ENCODE assay signal across 8 mouse cellular contexts in the genomic region with DNA sequence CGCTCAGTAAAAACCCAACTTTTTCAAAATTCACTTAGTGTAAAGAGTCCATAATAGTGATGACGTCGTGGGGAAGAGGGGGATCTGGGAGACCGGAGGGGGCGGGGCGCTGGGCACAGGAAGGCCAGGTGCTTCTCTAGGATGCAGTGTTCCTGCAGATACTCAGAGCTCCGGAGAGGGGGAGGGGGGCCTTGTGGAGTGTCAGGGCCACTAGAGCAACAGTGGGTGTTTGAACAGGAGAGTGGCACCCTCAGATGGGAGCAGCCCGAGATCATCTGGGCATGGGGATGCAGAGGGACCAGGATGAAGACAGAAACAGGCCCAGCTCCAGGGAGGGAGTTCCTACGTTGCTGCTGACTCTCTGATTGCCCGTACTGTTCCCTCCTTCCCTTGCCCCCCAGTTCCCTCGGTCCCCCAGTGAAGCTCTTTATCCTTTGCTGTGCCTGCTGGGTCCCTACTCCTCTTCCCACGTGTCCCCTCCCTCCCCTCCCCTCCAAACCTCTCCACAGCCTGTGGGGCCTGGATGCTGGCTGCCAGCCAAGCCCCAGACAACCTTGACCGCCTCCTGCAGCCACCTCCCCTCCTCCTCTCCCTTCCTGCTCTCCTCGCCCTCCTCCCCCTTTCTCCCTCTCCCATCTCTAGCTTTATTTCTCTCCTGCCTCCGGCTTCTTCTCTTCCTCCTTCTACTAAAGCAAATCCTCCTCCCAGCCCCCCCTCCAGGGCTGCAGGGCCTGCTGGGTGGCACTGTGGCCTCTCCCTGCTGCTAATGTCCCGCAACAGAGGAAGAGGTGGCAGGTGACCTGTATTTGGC. TPM values are rescaled to one million over a fixed set of nuclear protein-coding genes. Genes with fewer than 3 reads are reported as not detected.
DNase-seq lines count a peak whose midpoint lies in the region; ATAC-seq and TF ChIP-seq lines count a peak whose summit lies in the region.

No protein-coding gene starts in this region.

- H3K4me3 ChIP-seq in liver, postnatal 0 days (ENCODE audit: low read depth, low read length), result no peak overlapping the region
- no peak overlapping the region for H3K4me3 ChIP-seq in kidney, postnatal 0 days (replicated peaks; ENCODE audit: low read depth, low read length)
- H3K4me3 ChIP-seq in midbrain, embryonic 13.5 days (replicated peaks), result no peak overlapping the region

- H3K4me1 ChIP-seq in liver, postnatal 0 days (ENCODE audit: insufficient read depth), result peaks cover 36% of the 10 kb centered on the region
- H3K4me1 ChIP-seq in kidney, postnatal 0 days (replicated peaks; ENCODE audit: insufficient read depth, low read length), result peaks cover 37% of the 10 kb centered on the region
- peaks cover 79% of the 10 kb centered on the region for H3K4me1 ChIP-seq in midbrain, embryonic 13.5 days (replicated peaks)

- no peak for TF ChIP-seq EP300 in liver, postnatal 0 days (IDR thresholded peaks at IDR 0.05; ENCODE audit: low read depth)

- peak; percentile 69 for DNase-seq in liver
- DNase-seq in liver, postnatal 0 days, result no peak
- DNase-seq in forelimb bud, embryonic 11.5 days (ENCODE audit: low read depth, low spot score), result peak; percentile 65
- DNase-seq in kidney, postnatal 0 days (ENCODE audit: low spot score), result peak; percentile 87
- no peak for DNase-seq in natural killer cell, adult 2 months (ENCODE audit: low spot score in 2 of 2)
- DNase-seq in layer of hippocampus, adult 8-10 months (ENCODE audit: low spot score in 2 of 2), result no peak
- no peak for DNase-seq in cerebellum, postnatal 36 days

- no peaks in the 10 kb centered on the region for H3K9me3 ChIP-seq in liver, postnatal 0 days (ENCODE audit: low read length)
- H3K9me3 ChIP-seq in kidney, postnatal 0 days (replicated peaks; ENCODE audit: low read length), result no peaks in the 10 kb centered on the region
- H3K9me3 ChIP-seq in midbrain, embryonic 13.5 days, result no peaks in the 10 kb centered on the region

- H3K27ac ChIP-seq in liver, postnatal 0 days (ENCODE audit: low read depth), result no peak overlapping the region
- peak overlapping the region; percentile 72 for H3K27ac ChIP-seq in kidney, postnatal 0 days
- H3K27ac ChIP-seq in midbrain, embryonic 13.5 days, result peak overlapping the region; percentile 84

- 26% methylated on average over 15 of the region's 16 CpGs for WGBS in liver, postnatal 0 days (ENCODE audit: insufficient replicate concordance)
- 9% methylated on average over 15 of the region's 16 CpGs for WGBS in kidney, postnatal 0 days
- WGBS in midbrain, embryonic 13.5 days, result 7% methylated on average over 16 of the region's 16 CpGs

- no peak overlapping the region for H3K9ac ChIP-seq in liver, postnatal 0 days (replicated peaks)
- H3K9ac ChIP-seq in kidney, postnatal 0 days (ENCODE audit: low read depth, low read length), result no peak overlapping the region
- peak overlapping the region; percentile 28; the same call in 1 of the 2 replicates for H3K9ac ChIP-seq in midbrain, embryonic 13.5 days (replicated peaks)

- no peak for ATAC-seq in liver, postnatal 0 days
- ATAC-seq in kidney, postnatal 0 days (replicated peaks; ENCODE audit: low FRiP score, low read depth), result no peak; the same call in 1 of the 2 replicates
- peak; percentile 0 for ATAC-seq in midbrain, embryonic 13.5 days

- no peaks in the 10 kb centered on the region for H3K27me3 ChIP-seq in liver, postnatal 0 days (ENCODE audit: insufficient read depth, low read length)
- H3K27me3 ChIP-seq in kidney, postnatal 0 days (ENCODE audit: insufficient read depth, low read length), result no peaks in the 10 kb centered on the region
- peaks cover 71% of the 10 kb centered on the region for H3K27me3 ChIP-seq in midbrain, embryonic 13.5 days

- no peak overlapping the region for H3K4me2 ChIP-seq in liver, postnatal 0 days (ENCODE audit: low read depth, low read length)
- peak overlapping the region; percentile 16; the same call in 1 of the 2 replicates for H3K4me2 ChIP-seq in kidney, postnatal 0 days (ENCODE audit: low read length)
- H3K4me2 ChIP-seq in midbrain, embryonic 13.5 days (replicated peaks), result peak overlapping the region; percentile 34

- no peak for TF ChIP-seq CTCF in liver, postnatal 0 days (IDR thresholded peaks at IDR 0.05; ENCODE audit: low read depth)
- no peak for TF ChIP-seq CTCF in kidney, postnatal 0 days (IDR thresholded peaks at IDR 0.05; ENCODE audit: low read depth)

- H3K36me3 ChIP-seq in liver, postnatal 0 days (replicated peaks; ENCODE audit: insufficient read depth, low read length), result peaks cover 25% of the 10 kb centered on the region
- peaks cover 19% of the 10 kb centered on the region; the same call in 1 of the 2 replicates for H3K36me3 ChIP-seq in kidney, postnatal 0 days (ENCODE audit: insufficient read depth, low read length)
- peaks cover 29% of the 10 kb centered on the region for H3K36me3 ChIP-seq in midbrain, embryonic 13.5 days

RNA-seq across cellular contexts. Expression of gene Tle2, which starts 5.8 kb away (rescaled TPM):
- 1.2 and 2.2 TPM in 2 replicates for polyA plus RNA-seq in liver, postnatal 0 days (2015; fragmentation: Nextera tagmentation; extraction: Ambion mirVana)
- 29.2 and 30.8 TPM in 2 replicates for polyA plus RNA-seq in kidney, postnatal 0 days (2015; fragmentation: Nextera tagmentation; extraction: Ambion mirVana)
- polyA plus RNA-seq in midbrain, embryonic 13.5 days (2015; fragmentation: Nextera tagmentation; extraction: Ambion mirVana), result 23.6 and 26.2 TPM in 2 replicates
- total RNA-seq in layer of hippocampus, adult 8-10 months (2022), result 10 to 100 TPM; 34.5 to 59.9 (median 38.5) TPM

RNA-seq across cellular contexts. Expression of gene Aes, which starts 9.3 kb away (rescaled TPM):
- 256 and 266 TPM in 2 replicates for polyA plus RNA-seq in liver, postnatal 0 days (2015; fragmentation: Nextera tagmentation; extraction: Ambion mirVana)
- polyA plus RNA-seq in kidney, postnatal 0 days (2015; fragmentation: Nextera tagmentation; extraction: Ambion mirVana), result 566 and 582 TPM in 2 replicates
- 451 and 572 TPM in 2 replicates for polyA plus RNA-seq in midbrain, embryonic 13.5 days (2015; fragmentation: Nextera tagmentation; extraction: Ambion mirVana)
- 100 to 1,000 TPM; 659 to 695 (median 670) TPM for total RNA-seq in layer of hippocampus, adult 8-10 months (2022)

RNA-seq across cellular contexts. Expression of gene Gna11, which starts 23.6 kb away (rescaled TPM):
- polyA plus RNA-seq in liver, postnatal 0 days (2015; fragmentation: Nextera tagmentation; extraction: Ambion mirVana), result 18.3 and 19.2 TPM in 2 replicates
- polyA plus RNA-seq in kidney, postnatal 0 days (2015; fragmentation: Nextera tagmentation; extraction: Ambion mirVana), result 69.5 and 72.3 TPM in 2 replicates
- 74.5 and 77.1 TPM in 2 replicates for polyA plus RNA-seq in midbrain, embryonic 13.5 days (2015; fragmentation: Nextera tagmentation; extraction: Ambion mirVana)
- 100 to 1,000 TPM; 106 to 120 (median 114) TPM for total RNA-seq in layer of hippocampus, adult 8-10 months (2022)

RNA-seq across cellular contexts. Expression of gene Tle6, which starts 32.3 kb away (rescaled TPM):
- 2.9 and 3.0 TPM in 2 replicates for polyA plus RNA-seq in liver, postnatal 0 days (2015; fragmentation: Nextera tagmentation; extraction: Ambion mirVana)
- polyA plus RNA-seq in kidney, postnatal 0 days (2015; fragmentation: Nextera tagmentation; extraction: Ambion mirVana), result 7.3 and 9.4 TPM in 2 replicates
- 2.8 and 4.4 TPM in 2 replicates for polyA plus RNA-seq in midbrain, embryonic 13.5 days (2015; fragmentation: Nextera tagmentation; extraction: Ambion mirVana)
- 1 to 10 TPM; 5.0 to 7.3 (median 5.9) TPM for total RNA-seq in layer of hippocampus, adult 8-10 months (2022)

RNA-seq across cellular contexts. Expression of gene BC025920, which starts 37.5 kb away (rescaled TPM):
- polyA plus RNA-seq in liver, postnatal 0 days (2015; fragmentation: Nextera tagmentation; extraction: Ambion mirVana), result 0.13 TPM in 2 replicates
- polyA plus RNA-seq in kidney, postnatal 0 days (2015; fragmentation: Nextera tagmentation; extraction: Ambion mirVana), result 0.33 and 0.37 TPM in 2 replicates
- 2.9 and 3.0 TPM in 2 replicates for polyA plus RNA-seq in midbrain, embryonic 13.5 days (2015; fragmentation: Nextera tagmentation; extraction: Ambion mirVana)
- total RNA-seq in layer of hippocampus, adult 8-10 months (2022), result 1 to 10 TPM; 3.3 to 3.9 (median 3.7) TPM

Comparison
In these comparisons a context has a peak if more than half of its experiments do, and no peak if none do; other contexts are left out.
1. DNase-seq: peak in liver (single experiment), forelimb bud, embryonic 11.5 days (single experiment) and kidney, postnatal 0 days (single experiment); none in liver, postnatal 0 days (single experiment), natural killer cell, adult 2 months (0 of 2), layer of hippocampus, adult 8-10 months (0 of 2) and cerebellum, postnatal 36 days (0 of 2).